Mouse (Mus musculus) heart, postnatal 0 days (tissue): ENCODE measurements around the gene Hprt. TPM values are rescaled to one million over a fixed set of nuclear protein-coding genes. Genes with fewer than 3 reads are reported as not detected.
A peak's percentile ranks its signal among the peaks of the same experiment; 100 is the strongest.

Experiments used
- ATAC-seq: fragments of 200-750 bp; cut with Nextera tagmentation; 2 replicates; pipeline ENCODE4 v1.8.0; 2017; ENCODE audit warnings: low read depth, moderate number of reproducible peaks, moderate library complexity; ENCODE audit not compliant: insufficient read depth
- DNase-seq: peaks from one replicate; pipeline ENCODE4 v3.0.0-alpha.2; 2016; ENCODE audit warnings: low spot score
- H3K27ac ChIP-seq: fragments of 300-500 bp; sonication (generic); 2 replicates; pipeline ENCODE4 v1.5.1; 2014; ENCODE audit warnings: low read depth, mild to moderate bottlenecking
- H3K27me3 ChIP-seq: fragments of 300-500 bp; sonication (generic); 2 replicates; pipeline ENCODE4 v1.6.1; 2014; ENCODE audit warnings: low read length, mixed read lengths; ENCODE audit not compliant: control insufficient read depth, insufficient read depth
- H3K36me3 ChIP-seq: fragments of 300-500 bp; sonication (generic); replicated peaks from 2 replicates; pipeline ENCODE4 v1.6.1; 2014; ENCODE audit warnings: low read length, mixed read lengths; ENCODE audit not compliant: control insufficient read depth, insufficient read depth
- H3K4me1 ChIP-seq: fragments of 300-500 bp; sonication (generic); 2 replicates; pipeline ENCODE4 v1.6.1; 2014; ENCODE audit warnings: antibody characterized with exemption; ENCODE audit not compliant: control insufficient read depth, insufficient read depth
- H3K4me2 ChIP-seq: fragments of 300-500 bp; sonication (generic); 2 replicates; pipeline ENCODE4 v1.6.1; 2014; ENCODE audit warnings: low read depth, mild to moderate bottlenecking, low read length, moderate library complexity
- H3K4me3 ChIP-seq: fragments of 300-500 bp; sonication (generic); 2 replicates; pipeline ENCODE4 v1.5.1; 2014; ENCODE audit warnings: low read depth, low read length
- H3K9ac ChIP-seq: fragments of 300-500 bp; sonication (generic); replicated peaks from 2 replicates; pipeline ENCODE4 v1.6.1; 2014; ENCODE audit warnings: low read depth, low read length, mixed read lengths
- H3K9me3 ChIP-seq: fragments of 300-500 bp; sonication (generic); replicated peaks from 2 replicates; pipeline ENCODE4 v1.6.1; 2016; ENCODE audit warnings: low read length; ENCODE audit not compliant: control insufficient read depth
- CTCF ChIP-seq: IDR thresholded peaks from 2 replicates; pipeline ENCODE4 v1.5.1; 2016; ENCODE audit warnings: antibody characterized with exemption, control low read depth, low read depth
- EP300 ChIP-seq: IDR thresholded peaks from 2 replicates; pipeline ENCODE4 v1.6.1; 2016; ENCODE audit warnings: antibody characterized with exemption, low read depth
- WGBS: fragments of 180-500 bp; shearing (Covaris S2); extraction: QIAGEN DNeasy Blood & Tissue Kit; methylation state at CpG from one replicate; pipeline ENCODE4 v1.1.7; 2014; 5-methylcytosine and 5-hydroxymethylcytosine counted together
- polyA plus RNA-seq: library from polyadenylated mRNA; unstranded; fragments of >200 nt; fragmentation: Nextera tagmentation; extraction: Ambion mirVana; gene quantifications from 2 replicates; pipeline ENCODE4 v1.2.1, GENCODE M21; 2015
- total RNA-seq: library from RNA; depleted of rRNA; stranded (reverse); fragments of >200 nt; gene quantifications from 2 replicates; pipeline ENCODE4 v1.2.3, GENCODE M21; 2014; ENCODE audit warnings: low replicate concordance; rRNA removed

Gene Hprt
- total RNA-seq (69.0 and 93.5 TPM in 2 replicates), polyA plus RNA-seq (209 and 218 TPM in 2 replicates)

DNA sequence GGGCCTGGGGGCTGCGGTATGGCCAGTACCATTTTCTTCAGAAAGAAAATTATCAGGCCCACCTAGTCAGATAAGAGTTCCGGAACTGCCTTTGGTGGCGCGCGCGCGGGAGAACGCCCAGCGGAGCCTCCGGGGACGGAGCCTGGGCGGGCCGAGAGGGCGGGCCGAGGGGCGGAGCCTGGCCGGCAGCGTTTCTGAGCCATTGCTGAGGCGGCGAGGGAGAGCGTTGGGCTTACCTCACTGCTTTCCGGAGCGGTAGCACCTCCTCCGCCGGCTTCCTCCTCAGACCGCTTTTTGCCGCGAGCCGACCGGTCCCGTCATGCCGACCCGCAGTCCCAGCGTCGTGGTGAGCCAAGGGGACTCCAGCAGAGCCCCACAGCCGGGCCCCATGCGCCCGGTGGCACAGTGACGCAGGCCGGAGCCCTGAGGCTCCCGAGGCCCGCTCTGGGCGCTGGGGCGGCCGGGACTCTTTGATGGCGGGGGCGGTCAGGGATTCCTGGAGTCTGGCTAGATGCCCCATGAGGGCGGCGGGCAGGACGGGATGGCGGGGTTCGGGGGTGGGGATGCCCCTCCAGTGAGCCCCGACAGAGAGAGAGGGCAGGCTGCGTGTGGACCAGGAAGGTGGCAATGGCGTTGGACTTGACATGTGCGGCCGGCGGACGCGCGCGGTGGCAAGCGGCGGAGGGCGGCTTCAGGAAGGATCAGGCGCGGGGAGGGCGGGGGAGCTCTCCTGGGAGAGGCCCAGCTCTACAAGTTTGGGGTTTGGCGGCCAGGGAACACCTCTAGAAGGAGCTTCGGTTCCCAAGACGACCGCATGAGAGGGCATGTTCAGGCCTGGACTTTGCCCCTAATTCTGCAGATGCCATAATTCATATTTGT is at the start of gene Hprt:
Gene Hprt (plus strand): TSS at position 233 of the 879 bp plus-strand sequence.
- DNase-seq = peak; percentile 85

DNA sequence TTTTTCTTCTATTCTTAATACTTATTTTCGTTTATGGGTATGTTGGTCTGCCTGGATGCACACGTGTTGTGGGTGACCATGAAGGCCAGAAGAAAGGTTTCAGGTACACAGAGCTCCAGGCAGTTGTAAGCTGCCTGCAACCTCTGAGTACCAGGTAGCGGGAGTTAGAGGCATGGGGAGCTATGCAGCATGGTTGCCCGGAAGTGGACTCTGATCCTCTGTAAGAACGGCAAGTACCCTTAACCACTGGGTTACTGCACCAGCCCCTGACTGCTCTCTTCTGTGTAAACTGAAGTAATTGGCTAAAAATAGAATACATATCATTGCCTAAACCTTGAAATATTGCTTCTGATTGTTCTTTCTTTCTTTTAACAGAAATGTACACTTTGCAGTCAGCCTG is 42.4 kb upstream of the Hprt start:
- no peaks in the 10 kb centered on the region for H3K9me3 ChIP-seq
- no peaks in the 10 kb centered on the region for H3K27me3 ChIP-seq
- no peak overlapping the region for H3K27ac ChIP-seq
- no peak overlapping the region for H3K9ac ChIP-seq
- 66% methylated on average over 5 of the region's 5 CpGs for WGBS
- DNase-seq = no peak
- no peak for ATAC-seq
- H3K4me3 ChIP-seq = no peak overlapping the region
- TF ChIP-seq EP300 (no peak), CTCF (no peak)
- no peaks in the 10 kb centered on the region for H3K4me1 ChIP-seq
- H3K4me2 ChIP-seq = no peak overlapping the region
- H3K36me3 ChIP-seq = no peaks in the 10 kb centered on the region; the same call in 1 of the 2 replicates

More for the DNA sequence above, at the start of gene Hprt:
- peak within 1 kb of the TSS; percentile 97 for H3K27ac ChIP-seq
- no peak for TF ChIP-seq CTCF
- TF ChIP-seq EP300 = no peak
- H3K4me2 ChIP-seq = peak within 1 kb of the TSS; percentile 69
- no peaks in the 10 kb centered on the region for H3K36me3 ChIP-seq
- no peaks in the 10 kb centered on the region for H3K27me3 ChIP-seq
- no peaks in the 10 kb centered on the region for H3K4me1 ChIP-seq
- peak; percentile 97 for ATAC-seq
- H3K9me3 ChIP-seq = no peaks in the 10 kb centered on the region
- 17% methylated on average over 69 of the region's 72 CpGs for WGBS
- peak within 1 kb of the TSS; percentile 91 for H3K9ac ChIP-seq
- peak within 1 kb of the TSS; percentile 80 for H3K4me3 ChIP-seq

DNA sequence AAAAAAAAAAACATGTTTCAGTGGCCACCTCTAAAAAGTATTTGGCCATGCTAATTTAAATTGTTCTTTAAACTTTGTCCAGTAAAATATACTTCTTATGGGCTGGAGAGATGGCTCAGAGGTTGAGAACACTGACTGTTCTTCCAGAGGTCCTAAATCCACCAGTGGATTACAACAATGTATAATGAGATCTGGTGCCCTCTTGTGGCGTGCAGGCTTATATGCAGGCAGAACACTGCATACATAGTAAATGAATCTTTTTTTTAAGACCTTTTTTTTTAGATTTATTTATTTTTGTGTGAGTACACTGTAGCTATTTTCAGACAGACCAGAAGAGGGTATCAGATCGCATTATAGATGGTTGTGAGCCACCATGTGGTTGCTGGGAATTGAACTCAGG is 38.2 kb upstream of the Hprt start:
- DNase-seq (no peak), ATAC-seq (no peak)
- Histone ChIP-seq H3K27me3 (no peaks in the 10 kb centered on the region), H3K9ac (no peak overlapping the region), H3K4me2 (no peak overlapping the region), H3K27ac (no peak overlapping the region), H3K4me1 (no peaks in the 10 kb centered on the region), H3K36me3 (no peaks in the 10 kb centered on the region; the same call in 1 of the 2 replicates), H3K4me3 (no peak overlapping the region), H3K9me3 (no peaks in the 10 kb centered on the region)
- TF ChIP-seq EP300 (no peak), CTCF (peak; percentile 48)
- 56% methylated on average over 2 of the region's 2 CpGs for whole genome bisulfite sequencing

DNA sequence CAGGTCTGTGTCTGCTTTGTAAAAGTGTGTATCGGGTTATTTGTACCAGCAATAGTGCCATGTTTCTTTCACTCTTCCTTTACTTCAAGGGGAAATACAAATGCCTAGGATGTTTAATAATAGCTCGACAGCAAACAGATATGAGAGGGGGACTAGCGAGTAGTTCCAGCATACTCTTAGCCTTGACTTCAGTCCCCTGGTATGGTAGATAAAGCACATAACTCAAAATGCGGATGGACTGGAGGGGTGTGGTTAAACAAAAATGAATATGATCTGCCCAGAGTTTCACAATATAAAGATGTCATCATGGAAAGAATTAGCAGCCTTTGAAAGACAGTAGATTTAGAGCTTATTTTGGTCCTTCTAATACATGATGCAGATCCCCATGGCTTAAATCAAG is 31.0 kb upstream of the Hprt start:
- ATAC-seq (no peak), DNase-seq (peak; percentile 43)
- TF ChIP-seq CTCF = no peak
- TF ChIP-seq EP300 = no peak
- H3K4me2 ChIP-seq = no peak overlapping the region
- H3K27ac ChIP-seq = peak overlapping the region; percentile 52
- no peak overlapping the region for H3K4me3 ChIP-seq
- no peaks in the 10 kb centered on the region for H3K36me3 ChIP-seq
- no peaks in the 10 kb centered on the region for H3K4me1 ChIP-seq
- 41% methylated on average over 4 of the region's 4 CpGs for WGBS
- H3K9me3 ChIP-seq = no peaks in the 10 kb centered on the region
- H3K9ac ChIP-seq = no peak overlapping the region
- no peaks in the 10 kb centered on the region for H3K27me3 ChIP-seq

DNA sequence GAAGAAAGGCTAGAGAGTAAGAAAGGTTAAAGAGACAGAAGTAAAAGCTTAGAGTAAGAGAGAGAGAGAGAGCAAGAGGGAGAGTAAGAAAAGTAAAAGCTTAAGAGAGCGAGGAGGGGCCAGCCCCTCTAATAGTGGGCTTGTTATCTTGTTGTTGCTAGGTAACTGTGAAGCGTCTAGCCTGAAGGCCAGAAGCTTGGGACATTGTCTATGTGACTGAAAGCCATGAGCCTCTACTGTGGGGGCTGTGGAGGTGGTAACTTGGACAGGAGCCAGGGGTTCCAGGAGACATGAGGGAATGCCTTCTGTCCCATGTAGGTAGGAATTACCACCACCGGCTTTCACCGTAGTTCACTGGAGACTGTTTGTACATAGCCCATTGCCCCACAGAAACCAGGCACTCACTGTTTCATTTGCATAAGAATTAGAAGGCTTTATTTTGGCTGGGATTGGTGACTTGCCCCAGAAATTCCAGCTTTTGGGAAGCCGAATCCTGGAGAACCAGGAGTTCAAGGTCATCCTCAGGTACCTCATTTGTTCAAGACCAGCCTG is 26.3 kb upstream of the Hprt start:
- no peak overlapping the region for H3K9ac ChIP-seq
- 45% methylated on average over 5 of the region's 5 CpGs for WGBS
- ATAC-seq (peak; percentile 66; the same call in 1 of the 2 replicates), DNase-seq (no peak)
- H3K27ac ChIP-seq = peak overlapping the region; percentile 61
- H3K36me3 ChIP-seq = no peaks in the 10 kb centered on the region
- no peak for TF ChIP-seq EP300
- TF ChIP-seq CTCF = no peak
- H3K4me1 ChIP-seq = no peaks in the 10 kb centered on the region
- no peaks in the 10 kb centered on the region for H3K9me3 ChIP-seq
- H3K4me3 ChIP-seq = no peak overlapping the region
- no peak overlapping the region for H3K4me2 ChIP-seq
- H3K27me3 ChIP-seq = no peaks in the 10 kb centered on the region
